Mouse (Mus musculus) yolk sac, embryonic 10.5 days (tissue): ENCODE data around the gene Lrfn1.

ENCODE experiments used
- DNase-seq: peaks from one replicate; pipeline ENCODE4 v3.0.0-alpha.2; 2017; ENCODE audit warnings: low spot score

The Lrfn1 gene

GRCm38 (mm10) chr7:28511441-28511840, 59.7 kb downstream of the Lrfn1 start:
- no peak for DNase-seq
